Mouse (Mus musculus): ENCODE data around the gene Tecta. TPM values are rescaled to one million over a fixed set of nuclear protein-coding genes. Genes with fewer than 3 reads are reported as not detected.

The Tecta gene
- polyA plus RNA-seq, 1 experiment = 0.01 TPM

DNA sequence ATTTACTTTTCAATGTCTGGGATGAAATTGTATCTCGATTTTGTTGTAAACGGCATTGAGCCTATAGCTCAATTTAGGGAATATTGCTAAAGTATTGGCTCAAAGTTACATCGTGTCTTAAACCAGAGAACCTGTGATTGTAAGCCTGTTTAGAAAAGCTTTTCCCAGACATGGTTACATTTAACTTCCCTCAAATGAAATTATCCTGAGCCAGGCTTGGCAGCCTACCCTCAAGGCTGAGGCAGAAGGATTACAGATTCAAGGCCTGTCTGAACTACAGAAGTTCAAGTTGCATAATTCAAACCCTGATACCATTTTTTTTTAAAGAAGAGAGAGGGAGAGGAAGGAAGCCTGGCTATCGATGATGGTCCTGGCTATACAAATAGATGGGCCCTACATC, 95.8 kb downstream of the Tecta start:
- H3K4me3 ChIP-seq (ENCODE audit: insufficient read depth, poor library complexity, severe bottlenecking) = no peak overlapping the region
- H3K27me3 ChIP-seq (ENCODE audit: control insufficient read depth, insufficient read depth, insufficient read length) = peaks cover 13% of the 10 kb centered on the region
- H3K79me3 ChIP-seq (ENCODE audit: low read depth) = no peaks in the 10 kb centered on the region
- no peaks in the 10 kb centered on the region for H3K79me2 ChIP-seq (ENCODE audit: control insufficient read depth, insufficient read depth)
- no peaks in the 10 kb centered on the region for H3K36me3 ChIP-seq (ENCODE audit: control insufficient read depth, insufficient read depth)
- no peak overlapping the region for H3ac ChIP-seq (ENCODE audit: control insufficient read depth, insufficient read length, low read depth)
- TF ChIP-seq MAX (IDR thresholded peaks at IDR 0.05) = no peak
- no peak for TF ChIP-seq MYOG (IDR thresholded peaks at IDR 0.05; ENCODE audit: control insufficient read depth, extremely low read depth, insufficient read length)
- no peak for TF ChIP-seq MYOD1 (IDR thresholded peaks at IDR 0.05; ENCODE audit: control insufficient read depth, insufficient read length, low read depth)
- no peak for TF ChIP-seq FOSL1 (IDR thresholded peaks at IDR 0.05; ENCODE audit: insufficient read depth, low read length, poor library complexity, severe bottlenecking)
- no peak for TF ChIP-seq CEBPB (IDR thresholded peaks at IDR 0.05; ENCODE audit: low read depth)
- TF ChIP-seq CTCF (IDR thresholded peaks at IDR 0.05; ENCODE audit: control insufficient read depth, insufficient read depth, insufficient read length) = no peak
- no peak for TF ChIP-seq USF1 (IDR thresholded peaks at IDR 0.05; ENCODE audit: low read depth)

- Histone ChIP-seq H3K79me2 (ENCODE audit: control insufficient read depth, insufficient read depth) (no peaks in the 10 kb centered on the region), H3K36me3 (ENCODE audit: control insufficient read depth, insufficient read depth) (no peaks in the 10 kb centered on the region)
- no peak for TF ChIP-seq CTCF (IDR thresholded peaks at IDR 0.05; ENCODE audit: control insufficient read depth, insufficient read depth, insufficient read length)
- no peak for TF ChIP-seq MAX (IDR thresholded peaks at IDR 0.05)
- TF ChIP-seq MYOD1 (IDR thresholded peaks at IDR 0.05; ENCODE audit: control insufficient read depth, insufficient read length, low read depth) = no peak
- TF ChIP-seq USF1 (IDR thresholded peaks at IDR 0.05; ENCODE audit: low read depth) = no peak
- no peak for TF ChIP-seq MYOG (IDR thresholded peaks at IDR 0.05; ENCODE audit: control insufficient read depth, extremely low read depth, insufficient read length)
- TF ChIP-seq FOSL1 (IDR thresholded peaks at IDR 0.05; ENCODE audit: insufficient read depth, low read length, poor library complexity, severe bottlenecking) = no peak
These were observed 98.6 kb downstream of the Tecta start for GRCm38 (mm10) chr9:42301082-42301633.

DNA sequence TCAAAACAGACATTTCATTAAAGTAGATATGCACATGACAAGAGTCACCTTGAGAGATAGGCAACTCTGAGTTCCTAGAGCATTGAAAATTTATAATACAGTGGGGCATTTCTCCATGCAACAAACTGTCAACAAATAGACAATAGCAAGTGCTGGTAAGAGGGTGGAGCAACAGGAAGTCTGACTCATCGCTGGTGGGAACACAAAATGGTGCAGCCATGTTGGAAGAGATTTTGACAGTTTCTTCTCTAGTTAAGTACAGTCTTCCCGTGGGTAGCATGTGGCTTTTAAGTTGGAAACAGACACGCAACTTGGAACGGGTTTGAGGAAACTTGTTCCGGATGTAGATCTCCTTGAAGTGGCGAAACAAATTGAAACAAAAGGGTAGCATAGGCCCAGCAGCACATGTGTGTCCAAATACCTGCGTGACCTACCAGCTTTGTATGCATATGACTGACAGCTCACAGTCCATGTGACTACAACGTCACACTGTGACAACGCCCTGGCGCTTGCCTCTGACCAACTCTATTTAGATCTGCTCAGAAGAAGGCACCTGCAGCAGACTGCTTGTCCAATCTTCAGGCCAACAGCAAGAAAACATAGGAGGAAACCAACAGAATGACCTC, 103.3 kb downstream of the Tecta start:
- no peak for TF ChIP-seq FOSL1 (IDR thresholded peaks at IDR 0.05; ENCODE audit: insufficient read depth, low read length, poor library complexity, severe bottlenecking)
- no peak for TF ChIP-seq CTCF (IDR thresholded peaks at IDR 0.05; ENCODE audit: control insufficient read depth, insufficient read depth, insufficient read length)
- no peak for TF ChIP-seq MYOD1 (IDR thresholded peaks at IDR 0.05; ENCODE audit: control insufficient read depth, insufficient read length, low read depth)
- TF ChIP-seq MAX (IDR thresholded peaks at IDR 0.05) = no peak
- TF ChIP-seq USF1 (IDR thresholded peaks at IDR 0.05; ENCODE audit: low read depth) = no peak
- TF ChIP-seq MYOG (IDR thresholded peaks at IDR 0.05; ENCODE audit: control insufficient read depth, extremely low read depth, insufficient read length) = no peak
- TF ChIP-seq CEBPB (IDR thresholded peaks at IDR 0.05; ENCODE audit: low read depth) = no peak
- no peak overlapping the region for H3K4me3 ChIP-seq (ENCODE audit: insufficient read depth, poor library complexity, severe bottlenecking)
- no peaks in the 10 kb centered on the region for H3K79me3 ChIP-seq (ENCODE audit: low read depth)

More at GRCm38 (mm10) chr9:42301082-42301633, 98.6 kb downstream of the Tecta start:
- H3K27me3 ChIP-seq (ENCODE audit: control insufficient read depth, insufficient read depth, insufficient read length) = peaks cover 18% of the 10 kb centered on the region
- no peak overlapping the region for H3K4me3 ChIP-seq (ENCODE audit: insufficient read depth, poor library complexity, severe bottlenecking)
- no peaks in the 10 kb centered on the region for H3K79me3 ChIP-seq (ENCODE audit: low read depth)
- no peak overlapping the region for H3ac ChIP-seq (ENCODE audit: control insufficient read depth, insufficient read length, low read depth)

DNA sequence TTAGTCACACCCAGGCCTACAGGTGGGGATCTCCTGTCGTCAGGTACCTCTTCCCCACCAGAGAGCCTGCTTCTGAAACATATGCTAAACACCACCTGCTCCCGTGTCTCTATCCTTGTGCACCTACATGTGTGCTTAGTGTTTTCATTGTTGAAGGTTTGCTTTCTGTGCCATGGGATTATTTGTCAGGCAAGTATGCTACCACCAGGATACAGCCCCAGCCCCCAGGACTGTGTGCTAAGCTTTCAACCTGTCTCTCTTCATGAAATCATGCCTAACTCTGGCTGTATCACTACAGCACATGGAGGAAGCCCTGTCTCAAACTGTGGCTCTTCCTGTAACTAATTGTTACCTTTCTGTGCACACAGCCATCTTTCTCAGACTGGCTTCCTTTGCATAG, 105.6 kb downstream of the Tecta start:
- H3K79me2 ChIP-seq (ENCODE audit: control insufficient read depth, insufficient read depth) = no peaks in the 10 kb centered on the region
- peaks cover 23% of the 10 kb centered on the region for H3K27me3 ChIP-seq (ENCODE audit: control insufficient read depth, insufficient read depth, insufficient read length)
- H3K4me3 ChIP-seq (ENCODE audit: insufficient read depth, poor library complexity, severe bottlenecking) = no peak overlapping the region
- no peak for TF ChIP-seq CEBPB (IDR thresholded peaks at IDR 0.05; ENCODE audit: low read depth)
- TF ChIP-seq USF1 (IDR thresholded peaks at IDR 0.05; ENCODE audit: low read depth) = no peak
- TF ChIP-seq FOSL1 (IDR thresholded peaks at IDR 0.05; ENCODE audit: insufficient read depth, low read length, poor library complexity, severe bottlenecking) = no peak
- no peak for TF ChIP-seq MYOD1 (IDR thresholded peaks at IDR 0.05; ENCODE audit: control insufficient read depth, insufficient read length, low read depth)
- no peak for TF ChIP-seq MAX (IDR thresholded peaks at IDR 0.05)
- no peak for TF ChIP-seq CTCF (IDR thresholded peaks at IDR 0.05; ENCODE audit: control insufficient read depth, insufficient read depth, insufficient read length)
- TF ChIP-seq MYOG (IDR thresholded peaks at IDR 0.05; ENCODE audit: control insufficient read depth, extremely low read depth, insufficient read length) = no peak
- H3K36me3 ChIP-seq (ENCODE audit: control insufficient read depth, insufficient read depth) = no peaks in the 10 kb centered on the region
- no peak overlapping the region for H3ac ChIP-seq (ENCODE audit: control insufficient read depth, insufficient read length, low read depth)
- H3K79me3 ChIP-seq (ENCODE audit: low read depth) = no peaks in the 10 kb centered on the region

More for the DNA sequence above, 103.3 kb downstream of the Tecta start:
- Histone ChIP-seq H3K27me3 (ENCODE audit: control insufficient read depth, insufficient read depth, insufficient read length) (peaks cover 29% of the 10 kb centered on the region), H3K79me2 (ENCODE audit: control insufficient read depth, insufficient read depth) (no peaks in the 10 kb centered on the region), H3ac (ENCODE audit: control insufficient read depth, insufficient read length, low read depth) (no peak overlapping the region), H3K36me3 (ENCODE audit: control insufficient read depth, insufficient read depth) (no peaks in the 10 kb centered on the region)

GRCm38 (mm10) chr9:42293596-42293995, 106.1 kb downstream of the Tecta start:
- TF ChIP-seq CTCF (IDR thresholded peaks at IDR 0.05; ENCODE audit: control insufficient read depth, insufficient read depth, insufficient read length) (no peak), MYOD1 (IDR thresholded peaks at IDR 0.05; ENCODE audit: control insufficient read depth, insufficient read length, low read depth) (no peak)
- no peaks in the 10 kb centered on the region for H3K79me2 ChIP-seq (ENCODE audit: control insufficient read depth, insufficient read depth)

More at GRCm38 (mm10) chr9:42293596-42293995, 106.1 kb downstream of the Tecta start:
- Histone ChIP-seq H3K36me3 (ENCODE audit: control insufficient read depth, insufficient read depth) (no peaks in the 10 kb centered on the region), H3K27me3 (ENCODE audit: control insufficient read depth, insufficient read depth, insufficient read length) (peaks cover 23% of the 10 kb centered on the region), H3K4me3 (ENCODE audit: insufficient read depth, poor library complexity, severe bottlenecking) (no peak overlapping the region), H3ac (ENCODE audit: control insufficient read depth, insufficient read length, low read depth) (no peak overlapping the region), H3K79me3 (ENCODE audit: low read depth) (no peaks in the 10 kb centered on the region)
